Mouse (Mus musculus) ES-E14 (cell line): Measurements from ENCODE around the gene Mrps5.

Source experiments
- HCFC1 ChIP-seq: IDR thresholded peaks from 2 replicates; pipeline ENCODE4 v1.6.1; 2012; ENCODE audit warnings: low read length, inconsistent platforms, borderline replicate concordance; ENCODE audit not compliant: insufficient read depth
- ZC3H11A ChIP-seq: IDR thresholded peaks from 2 replicates; pipeline ENCODE4 v1.6.1; 2012; ENCODE audit warnings: low read depth, mild to moderate bottlenecking, inconsistent platforms, low read length, borderline replicate concordance

DNA sequence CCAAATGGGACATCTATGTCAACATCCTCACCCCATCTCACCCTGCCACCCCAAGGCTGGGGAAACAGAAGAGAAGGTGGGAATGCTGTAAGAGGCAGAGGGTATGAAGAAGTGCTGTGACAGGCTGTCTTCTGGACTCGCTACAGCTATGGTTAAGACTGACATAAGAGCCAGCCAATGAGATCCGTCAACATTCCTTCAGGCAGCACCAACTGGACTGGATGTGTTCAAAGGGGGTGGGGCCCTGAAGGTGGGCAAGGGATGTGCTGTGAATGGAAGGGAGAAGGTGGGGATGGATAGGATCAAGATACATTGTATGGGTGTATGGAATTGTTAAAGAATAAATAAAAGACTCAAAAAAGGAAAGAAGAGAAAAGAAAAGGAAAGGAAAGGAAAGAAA lies 45.6 kb downstream of the Mrps5 start:
- TF ChIP-seq ZC3H11A (no peak), HCFC1 (no peak)
